Mouse (Mus musculus) cortical plate, adult 2 months (tissue): ENCODE results near the gene Cd6.

ENCODE experiments used
- CTCF ChIP-seq: fragments of 200-500 bp; IDR thresholded peaks from 2 replicates; pipeline ENCODE4 v1.5.1; 2011; ENCODE audit warnings: mild to moderate bottlenecking, control low read depth, low read length; ENCODE audit not compliant: insufficient read depth; ENCODE audit errors: extremely low read depth
- POLR2A ChIP-seq: fragments of 200-500 bp; IDR thresholded peaks from 2 replicates; pipeline ENCODE4 v1.6.1; 2011; ENCODE audit warnings: mild to moderate bottlenecking, low read length, control low read depth; ENCODE audit not compliant: insufficient read depth; ENCODE audit errors: extremely low read depth

DNA sequence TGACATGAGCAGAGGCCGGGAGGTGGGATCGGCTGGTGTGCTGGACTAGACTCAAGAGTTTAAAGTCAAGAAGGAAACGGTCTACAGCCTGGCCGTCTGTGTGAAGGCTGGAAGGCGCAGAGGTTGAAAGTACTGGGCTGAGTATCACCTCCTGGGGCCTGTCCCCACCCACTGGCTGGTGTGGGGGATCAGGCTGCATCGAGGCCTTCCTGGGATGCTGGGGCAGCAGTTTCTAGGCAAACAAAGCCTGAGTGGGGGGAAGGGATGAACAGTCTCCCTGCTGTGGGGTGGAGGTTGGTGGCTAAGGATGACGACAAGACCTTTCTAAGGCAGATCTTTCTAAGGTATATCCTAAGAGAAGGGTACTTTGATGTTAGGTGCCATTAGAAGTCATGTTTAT lies 16.0 kb downstream of the Cd6 start:
- TF ChIP-seq CTCF, result no peak
- no peak for TF ChIP-seq POLR2A
